Mouse (Mus musculus) kidney, postnatal 10 days (tissue): Measurements from ENCODE around the gene Lgr5.

ENCODE experiments used
- DNase-seq: peaks from one replicate; pipeline ENCODE4 v3.0.0; 2021; ENCODE audit warnings: mixed read lengths

Lgr5 gene

DNA sequence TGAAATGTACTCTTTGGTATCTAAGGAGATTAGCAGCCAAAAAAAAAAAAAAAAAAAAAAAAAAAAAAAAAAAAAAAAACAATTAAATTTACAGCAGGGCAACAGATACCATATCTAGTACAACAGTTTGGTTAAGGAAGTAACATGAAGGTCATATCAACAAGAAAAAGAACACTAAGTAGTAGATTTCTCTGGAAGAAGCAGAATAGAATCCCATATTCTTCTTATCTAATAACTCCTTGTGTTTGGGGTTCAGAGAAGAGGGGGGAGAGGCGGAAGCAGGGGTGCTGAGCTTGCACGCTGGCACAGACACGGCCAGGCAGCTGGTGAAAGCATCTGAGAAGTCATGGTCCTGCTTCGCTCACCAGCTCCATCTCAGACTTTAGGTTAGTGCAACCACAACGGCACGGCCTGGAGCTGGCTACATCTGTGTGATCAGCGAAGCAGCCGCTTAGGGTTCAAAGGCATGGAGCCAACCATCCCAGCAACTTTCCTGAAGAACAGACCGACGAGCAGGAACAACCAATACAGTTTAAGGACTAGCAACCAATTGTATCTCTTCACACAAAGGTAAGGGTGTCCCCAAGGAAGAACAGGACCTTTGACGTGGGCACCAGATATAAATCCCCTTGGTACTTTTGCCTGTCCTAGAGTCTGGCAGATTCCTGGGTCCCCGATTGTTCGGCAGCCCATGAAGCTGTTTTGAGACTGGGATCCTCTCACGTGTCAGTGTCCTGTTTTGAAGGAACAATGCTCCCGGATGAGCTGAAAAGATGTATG, 17.7 kb downstream of the Lgr5 start, which contains the start of gene A930009A15Rik:
TSS of gene A930009A15Rik (plus strand) at position 275 of the 780 bp plus-strand sequence.
- no peak for DNase-seq

DNA sequence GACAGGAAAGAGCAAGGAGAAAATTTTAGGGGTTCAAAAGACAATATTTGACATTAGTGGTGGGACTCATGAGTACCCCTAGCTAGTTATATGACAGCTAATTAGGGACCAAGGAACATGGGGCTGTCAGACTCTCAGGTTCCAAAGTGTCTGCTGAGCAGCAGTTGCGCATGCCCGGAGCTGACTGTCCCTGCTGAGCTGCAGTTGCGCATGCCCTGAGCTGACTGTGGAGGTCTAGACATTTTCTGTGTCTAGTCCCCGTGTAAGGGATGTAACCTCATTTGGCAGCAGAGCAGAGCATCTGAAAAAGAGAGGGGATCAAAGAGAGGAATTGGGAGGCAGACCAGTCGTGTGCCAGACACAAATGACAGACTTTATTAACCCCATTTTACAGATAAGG, 23.6 kb downstream of the Lgr5 start:
- DNase-seq = no peak

DNA sequence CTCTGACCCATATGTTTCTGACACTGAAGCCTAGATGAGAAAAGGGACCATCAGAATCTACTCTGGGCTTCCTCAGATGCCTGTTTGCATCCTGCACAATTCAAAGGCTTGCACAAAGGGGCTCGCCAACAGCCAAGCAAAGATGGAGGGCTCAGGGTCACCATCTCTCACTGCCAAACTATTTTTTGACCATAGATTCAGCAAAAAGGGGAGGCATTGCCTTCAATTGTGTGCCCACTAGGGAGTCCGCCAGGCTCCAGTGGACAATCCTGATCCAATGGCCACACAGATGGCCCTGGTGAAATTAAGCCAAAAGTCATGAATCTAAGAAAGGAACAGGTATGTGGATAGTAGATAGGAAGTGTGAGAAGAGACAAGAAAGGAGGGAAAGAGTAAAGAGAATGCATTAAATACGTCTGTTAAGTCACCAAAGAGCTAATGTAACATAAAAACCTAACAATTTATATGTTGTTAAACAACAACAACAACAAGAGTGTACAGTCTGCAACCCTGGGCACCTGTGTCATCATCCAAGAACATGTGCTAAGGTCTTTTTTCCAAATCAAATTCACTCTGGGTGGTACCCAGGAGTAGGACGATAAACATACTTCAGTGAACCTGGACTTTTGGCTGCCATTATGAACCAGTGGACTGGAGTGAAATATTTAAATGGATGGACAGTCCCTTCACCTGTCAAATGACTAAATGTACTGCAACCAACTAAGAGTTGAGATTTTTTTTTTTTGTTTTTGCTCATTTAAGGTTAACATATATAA, 24.5 kb downstream of the Lgr5 start:
- DNase-seq = no peak

DNA sequence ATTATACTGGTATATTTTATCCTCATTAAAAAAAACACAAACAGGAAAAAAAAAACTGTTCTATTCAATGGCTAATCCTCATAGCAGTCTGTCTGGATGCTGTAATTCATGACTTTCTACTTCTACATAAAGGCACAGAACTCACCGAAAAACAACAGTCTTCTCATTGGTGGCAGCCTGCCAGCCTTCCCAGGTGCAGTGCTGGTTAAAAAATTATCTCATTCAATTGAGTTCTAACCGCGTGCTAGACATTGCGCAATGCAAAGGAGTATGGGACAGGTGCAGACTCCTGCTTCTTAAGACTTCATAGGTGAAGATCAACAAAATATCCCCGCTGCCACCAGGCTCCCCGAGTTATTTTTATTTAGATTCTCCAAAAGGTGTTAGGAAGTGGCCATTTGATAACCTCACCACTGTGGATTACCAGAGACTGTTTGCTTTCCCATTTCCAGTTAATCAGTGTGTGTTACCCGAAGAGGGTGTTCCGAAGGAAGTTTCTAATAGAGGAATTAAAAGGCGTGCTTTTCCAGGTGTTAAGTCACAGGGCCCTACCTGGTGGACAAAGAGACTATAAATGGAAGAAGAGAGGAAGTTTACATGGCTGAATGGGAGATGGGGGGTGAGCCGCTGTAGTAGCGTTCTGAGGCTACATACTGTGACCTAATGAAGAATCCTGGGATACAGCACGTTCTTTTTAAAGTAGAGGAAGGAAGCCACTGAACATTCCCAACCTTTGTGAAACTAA, 26.3 kb downstream of the Lgr5 start:
- DNase-seq = peak; percentile 53

DNA sequence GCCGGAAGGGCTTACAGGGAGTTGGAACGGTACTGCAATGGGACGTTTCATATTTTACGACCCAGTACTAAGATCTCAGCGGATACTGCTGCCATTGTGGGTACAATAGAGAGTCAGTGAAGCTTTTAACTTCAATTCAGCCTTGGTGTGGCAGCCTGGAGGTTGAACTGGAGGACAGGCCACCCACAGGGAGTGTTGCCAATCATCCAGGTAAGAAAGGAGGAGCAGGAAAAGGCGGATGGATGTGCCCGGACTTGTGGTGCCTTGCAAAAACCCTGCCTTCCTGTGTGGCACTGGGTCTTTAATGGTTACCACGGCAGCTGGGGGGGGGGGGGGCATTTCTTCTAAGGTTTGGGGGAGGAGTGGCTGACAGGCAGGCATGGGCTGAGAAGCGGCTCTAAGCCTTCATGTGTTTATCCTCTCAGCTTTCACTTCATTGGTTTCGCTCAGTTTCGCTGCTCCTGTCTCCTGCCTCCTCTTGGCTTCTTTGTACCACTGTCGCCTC, 30.8 kb downstream of the Lgr5 start:
- no peak for DNase-seq

DNA sequence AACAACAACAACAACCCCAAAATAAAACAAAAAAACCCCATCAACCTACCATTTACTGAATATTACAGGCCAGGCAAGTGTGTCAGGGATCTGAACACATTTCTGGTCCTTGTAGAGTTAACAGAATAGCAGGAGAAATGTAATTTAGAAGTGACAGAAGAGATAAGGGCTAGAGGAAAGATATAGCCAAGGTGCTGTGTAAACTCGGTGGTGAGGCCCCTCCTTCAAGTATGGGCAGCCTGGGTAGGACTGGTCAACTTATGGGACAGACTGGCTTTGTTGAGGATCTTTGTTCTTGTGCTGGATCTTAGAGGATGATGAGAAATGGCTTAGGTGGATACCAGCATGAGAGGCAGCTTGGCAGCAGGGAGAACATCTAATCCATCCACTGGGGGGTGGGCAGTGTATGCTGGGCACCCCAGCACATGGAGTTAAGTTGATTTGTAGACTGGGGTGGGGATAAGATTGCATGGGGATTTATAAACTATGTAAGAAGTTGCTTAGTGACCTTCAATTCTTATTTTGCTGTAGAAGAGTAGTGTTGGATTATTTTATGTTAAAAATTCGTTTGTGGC, 32.3 kb downstream of the Lgr5 start:
- no peak for DNase-seq

DNA sequence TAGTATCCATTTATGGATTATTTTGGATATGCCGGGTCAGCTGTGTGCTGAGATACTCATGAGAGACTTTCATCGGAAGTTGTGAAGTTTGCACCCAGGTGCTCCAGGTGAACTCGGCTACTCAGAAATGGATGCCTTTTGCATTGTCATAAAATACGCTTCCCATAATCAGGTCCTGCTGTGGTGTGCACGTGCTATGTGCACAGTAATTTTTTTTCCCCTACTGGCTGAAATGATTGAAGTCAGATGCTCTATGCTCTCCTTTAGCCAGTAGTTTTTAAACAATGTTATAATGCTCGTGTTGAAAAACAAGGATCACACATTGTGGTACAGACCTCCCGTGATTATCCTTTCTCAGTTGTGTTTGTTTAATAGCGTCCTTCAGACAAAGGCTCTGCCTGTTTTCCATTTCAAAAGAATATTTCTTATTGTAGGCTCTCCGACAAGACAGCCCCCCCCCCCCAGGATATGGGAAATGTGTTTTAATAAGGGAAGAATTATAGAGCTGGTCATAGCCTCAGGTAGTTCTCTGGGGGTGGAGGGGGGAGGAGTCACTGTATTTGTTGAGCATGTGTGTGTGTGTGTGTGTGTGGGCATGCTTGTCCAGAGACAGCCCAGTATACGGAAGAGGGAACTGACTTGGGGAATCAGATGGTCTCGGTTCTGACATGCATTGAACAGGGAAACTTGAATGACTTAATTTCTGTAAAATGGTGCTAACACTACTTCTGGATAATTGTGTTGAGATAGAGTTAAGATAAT, 34.0 kb downstream of the Lgr5 start:
- DNase-seq = no peak

DNA sequence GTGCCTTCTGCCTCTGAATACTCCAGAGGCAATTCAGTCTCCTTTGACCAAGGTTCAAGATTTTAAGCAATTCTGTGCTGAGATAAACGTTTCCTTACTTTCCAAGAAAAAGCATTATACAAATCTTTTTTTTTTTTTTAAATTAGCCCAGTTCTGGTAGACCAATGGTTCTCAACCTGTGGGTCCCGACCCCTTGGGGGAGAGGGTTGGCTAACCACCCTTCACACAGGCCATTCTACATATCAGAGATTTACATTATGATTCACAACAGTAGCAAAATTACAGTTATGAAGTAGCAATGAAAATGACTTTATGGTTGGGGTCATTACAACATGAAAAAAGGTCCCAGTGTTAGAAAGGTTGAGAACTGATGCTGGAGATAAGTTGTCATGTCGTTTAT, 36.5 kb downstream of the Lgr5 start:
- DNase-seq = no peak

DNA sequence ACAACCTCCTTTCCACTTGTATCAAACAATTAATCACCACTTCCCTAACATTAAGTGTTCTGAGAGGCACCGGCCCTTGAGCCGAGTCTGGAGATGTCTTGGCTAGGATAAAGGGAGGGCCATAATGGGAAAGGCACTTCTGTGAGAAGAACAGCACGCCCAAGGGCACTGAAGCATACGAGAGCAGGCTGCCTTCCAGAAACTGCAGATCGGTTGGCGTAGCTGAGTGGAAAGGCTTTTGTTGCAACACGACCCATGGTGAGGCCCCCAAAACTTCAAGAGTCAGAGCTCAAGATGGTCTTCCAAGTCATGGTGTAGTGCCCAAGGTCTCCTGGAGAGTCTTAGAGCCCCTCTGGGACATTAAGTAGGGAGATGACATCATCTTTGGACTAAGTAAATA, 37.3 kb downstream of the Lgr5 start:
- DNase-seq = peak; percentile 10

DNA sequence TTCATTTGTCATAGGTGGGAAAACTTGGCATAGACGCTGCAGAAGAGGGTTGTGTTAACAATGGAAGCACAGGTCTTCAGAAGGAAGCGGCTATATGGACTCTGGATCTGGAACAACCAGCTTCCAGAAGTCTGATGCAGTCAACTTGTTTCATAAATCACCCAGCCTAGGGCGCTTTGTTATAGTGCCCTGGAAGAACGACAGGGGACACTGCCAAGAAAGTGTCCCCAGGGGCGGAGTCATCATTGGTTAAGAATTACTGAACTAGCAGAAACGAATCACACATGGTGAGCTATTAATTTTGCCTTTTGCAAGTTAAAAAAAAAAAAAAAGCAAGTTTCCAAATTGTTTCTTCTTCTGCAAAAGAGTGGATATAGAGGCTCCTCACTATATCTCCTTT, 44.7 kb downstream of the Lgr5 start:
- DNase-seq = no peak

DNA sequence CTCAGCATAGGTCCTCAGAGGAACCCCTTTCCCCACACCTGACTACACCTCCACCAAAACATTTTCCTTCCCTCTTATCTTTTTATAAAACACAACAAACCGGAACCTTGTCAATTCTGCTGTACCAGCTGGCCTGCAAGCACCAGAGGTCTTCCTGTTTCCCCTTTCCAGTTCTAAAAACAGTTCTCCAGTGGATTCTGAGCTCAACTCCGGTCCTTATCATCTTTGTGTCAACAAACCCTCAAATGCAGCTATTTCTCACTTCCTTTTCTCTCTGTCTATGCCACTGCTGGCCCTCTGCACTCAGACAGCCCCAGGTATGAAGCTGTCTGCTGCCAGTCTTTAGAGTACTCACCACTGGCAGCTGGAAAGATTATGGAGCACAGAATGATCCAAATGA, 56.8 kb downstream of the Lgr5 start:
- DNase-seq = no peak

DNA sequence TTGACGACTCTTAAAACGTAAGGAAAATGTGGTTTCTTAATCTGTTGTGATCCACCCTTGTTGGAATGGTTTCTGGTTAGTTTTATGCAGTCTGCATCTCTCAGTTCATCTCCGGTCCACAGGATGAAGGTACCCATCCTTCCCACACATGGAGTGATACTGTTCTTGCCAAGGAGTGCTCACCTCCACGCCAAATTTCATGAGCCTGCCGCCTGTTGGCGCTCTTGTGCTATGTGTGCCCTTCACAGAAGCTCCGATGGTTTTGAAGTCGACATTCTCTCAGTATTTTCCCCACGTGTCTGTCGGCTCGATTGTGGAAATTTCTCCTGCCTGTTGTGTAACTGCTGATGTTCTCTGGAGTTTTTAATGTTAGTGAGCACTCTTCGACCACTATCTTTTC, 57.8 kb downstream of the Lgr5 start:
- DNase-seq = no peak

DNA sequence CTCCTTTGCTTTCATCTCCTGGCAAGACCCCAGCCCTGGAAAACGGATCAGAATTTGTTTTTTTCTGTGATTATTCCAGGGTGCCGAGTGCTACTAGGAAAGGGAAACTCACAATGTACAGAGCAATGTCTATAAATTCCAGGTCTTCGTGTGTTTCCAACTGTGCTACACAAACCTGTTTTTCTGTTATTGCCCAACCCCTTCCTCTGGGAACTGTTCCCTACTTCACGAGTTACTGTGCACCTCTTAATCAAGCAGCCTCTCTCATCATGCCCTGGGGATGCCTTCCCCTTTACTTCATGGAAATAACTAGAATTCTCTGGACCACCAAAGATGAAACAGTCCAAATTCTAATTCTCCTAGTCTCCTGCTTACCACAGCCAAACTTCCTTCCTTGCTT, 58.7 kb downstream of the Lgr5 start:
- no peak for DNase-seq

DNA sequence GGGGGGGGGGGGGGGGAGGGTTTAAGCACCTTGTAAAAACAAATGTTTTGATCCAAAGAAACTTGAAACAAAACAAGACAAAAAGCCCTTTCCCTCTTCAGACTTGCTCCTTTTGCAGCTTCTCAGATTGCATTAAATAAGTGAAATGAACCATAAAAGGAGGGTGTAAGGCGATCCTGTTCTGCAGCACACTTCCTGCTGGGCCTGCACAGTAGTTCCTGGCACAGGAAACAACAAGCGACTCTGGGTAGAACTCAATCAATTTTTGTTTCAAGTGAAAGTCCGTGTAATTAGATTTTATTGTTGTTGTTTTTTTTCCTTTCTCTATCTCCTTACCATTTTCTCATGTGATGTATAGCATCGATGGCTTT, 66.5 kb downstream of the Lgr5 start:
- no peak for DNase-seq

DNA sequence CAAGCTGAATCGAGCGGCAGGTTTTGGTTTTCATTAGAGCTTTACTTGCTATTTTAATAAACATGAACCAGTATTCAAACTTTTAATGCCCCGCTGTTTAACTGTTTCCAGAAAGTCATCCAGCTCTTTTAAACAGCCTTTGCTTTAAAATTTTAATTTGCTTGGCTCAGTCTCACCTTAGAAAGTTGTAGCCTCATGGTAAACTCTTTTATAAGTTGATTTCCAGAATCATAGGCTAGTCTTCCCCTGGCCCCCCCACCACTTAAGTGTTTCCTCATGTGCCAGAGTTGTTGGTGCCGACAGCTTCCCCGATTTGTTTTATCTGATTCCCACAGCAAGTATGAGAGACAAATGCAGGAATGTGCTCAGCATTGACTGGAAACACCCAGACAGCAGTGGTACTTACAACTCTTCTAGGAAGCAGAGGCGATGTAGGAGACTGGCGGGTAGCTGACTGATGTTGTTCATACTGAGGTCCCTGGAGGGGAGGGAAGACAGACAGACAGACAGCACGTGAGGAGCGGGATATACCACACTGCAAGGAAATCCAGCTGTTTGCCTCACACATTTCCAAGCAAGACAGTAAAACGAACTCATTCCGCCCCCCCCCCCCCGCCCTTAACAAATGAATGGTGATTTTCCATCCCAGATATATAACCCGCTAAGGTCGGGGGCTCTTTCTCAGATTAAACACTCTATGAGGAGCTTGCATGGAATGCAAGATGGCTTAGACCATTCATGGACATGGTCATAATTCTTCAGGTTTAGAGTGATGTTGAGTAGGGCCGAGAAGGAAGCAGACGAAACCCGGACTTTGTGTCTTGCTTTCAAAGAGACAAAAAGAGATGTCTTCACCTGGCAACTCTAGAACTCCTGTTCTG, 67.1 kb downstream of the Lgr5 start:
- no peak for DNase-seq

DNA sequence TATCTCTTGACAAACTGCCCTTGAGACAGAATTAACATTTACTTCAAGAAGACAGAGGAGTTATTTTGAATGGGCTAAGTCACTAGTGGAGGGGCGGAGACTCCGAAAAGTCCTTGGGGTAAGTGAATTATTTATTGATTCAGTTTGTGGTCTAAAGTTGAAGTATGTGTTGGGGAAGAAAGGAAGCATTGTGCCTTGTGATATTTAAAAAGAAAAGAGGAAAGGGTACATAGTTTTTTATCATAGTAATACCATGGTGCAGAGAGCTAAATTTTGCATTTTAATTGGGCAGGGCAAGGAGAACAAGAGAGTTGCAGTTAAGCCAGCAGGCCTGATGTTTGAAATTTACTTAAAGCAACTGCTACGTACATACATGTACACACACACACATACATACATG, 68.7 kb downstream of the Lgr5 start:
- no peak for DNase-seq

DNA sequence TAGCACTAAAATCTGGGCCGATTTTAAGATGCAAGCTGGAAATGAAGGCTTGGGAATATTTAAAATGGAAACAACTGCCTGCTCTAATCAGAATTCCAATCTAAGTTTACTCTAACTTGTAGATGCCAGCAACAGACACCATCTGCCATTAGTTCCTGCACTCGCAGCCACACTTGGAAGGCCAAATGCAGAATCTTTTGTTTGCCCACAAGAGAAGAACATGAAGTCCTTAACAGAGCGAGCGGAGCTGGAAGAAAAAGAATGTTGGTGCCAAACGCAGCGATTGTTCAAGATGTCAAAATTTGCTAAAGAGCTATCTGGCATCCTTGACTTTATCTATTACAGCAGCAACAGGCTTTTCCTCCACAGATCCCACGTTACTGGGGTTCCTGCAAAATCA, 72.1 kb downstream of the Lgr5 start:
- DNase-seq = no peak

DNA sequence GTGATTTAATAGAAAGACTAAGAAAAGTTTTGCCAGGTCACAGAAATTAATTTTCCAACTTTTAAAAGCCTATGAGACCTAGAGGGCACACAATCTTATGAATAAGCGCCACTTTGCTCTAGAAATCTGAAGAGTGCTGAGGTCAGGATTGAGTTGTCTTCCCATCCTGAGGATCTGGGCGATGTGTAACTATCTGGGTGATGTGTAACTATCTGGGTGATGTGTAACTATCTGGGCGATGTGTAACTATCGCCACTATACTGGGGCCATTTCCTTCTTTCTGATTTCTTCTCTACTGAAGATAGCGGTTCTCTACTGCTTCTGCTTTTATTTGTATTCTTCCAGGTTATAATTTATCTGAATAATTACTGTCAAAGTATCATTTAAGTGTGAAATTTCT, 76.6 kb downstream of the Lgr5 start:
- DNase-seq = peak; percentile 20

DNA sequence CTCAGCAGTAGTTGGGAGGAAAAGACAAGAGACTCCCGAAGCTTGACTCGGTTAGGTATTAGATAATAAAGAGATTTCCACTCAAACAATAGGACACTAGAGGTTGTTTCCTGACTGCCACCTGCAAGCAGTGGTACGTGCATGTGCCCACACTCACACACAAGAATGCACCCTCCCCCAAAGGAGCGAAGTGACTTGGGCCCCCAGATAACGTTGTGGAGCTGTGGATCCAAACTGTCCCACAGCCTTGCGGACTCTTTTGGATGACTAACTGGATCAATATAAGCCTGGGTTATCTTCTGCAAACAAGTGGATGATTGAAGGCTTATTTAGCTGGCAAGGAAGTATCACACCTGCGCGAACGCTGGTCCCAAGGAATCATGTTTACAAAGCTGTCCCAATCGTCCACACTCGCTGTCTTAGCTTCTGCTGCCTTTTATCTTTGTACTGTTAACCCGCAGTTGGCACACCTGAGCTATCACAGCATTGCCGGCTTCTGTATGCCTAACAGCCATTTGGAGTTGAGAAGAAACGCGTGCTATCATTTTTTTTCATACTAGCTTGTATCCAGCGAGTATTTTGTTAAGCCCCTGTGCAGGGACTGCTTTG, 81.8 kb downstream of the Lgr5 start:
- no peak for DNase-seq

DNA sequence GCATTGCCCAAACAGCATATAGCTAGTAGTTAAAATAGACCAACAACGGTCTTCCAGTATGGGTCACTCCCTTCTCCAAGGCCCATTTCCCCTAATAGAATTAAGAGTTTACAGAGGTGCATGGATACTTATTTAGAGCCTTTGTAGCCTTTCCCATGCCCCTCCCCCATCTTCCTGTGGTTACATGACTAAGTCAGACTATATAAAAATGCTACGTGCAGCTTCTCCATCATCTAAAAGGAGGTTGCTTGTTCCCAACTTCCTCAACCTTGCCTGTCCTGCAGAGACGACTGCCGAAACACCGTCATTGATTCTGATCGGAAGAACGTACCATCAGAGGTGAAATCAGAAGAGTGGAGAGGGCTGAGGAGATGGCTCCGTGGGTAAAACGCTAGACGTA, 82.4 kb downstream of the Lgr5 start:
- no peak for DNase-seq

DNA sequence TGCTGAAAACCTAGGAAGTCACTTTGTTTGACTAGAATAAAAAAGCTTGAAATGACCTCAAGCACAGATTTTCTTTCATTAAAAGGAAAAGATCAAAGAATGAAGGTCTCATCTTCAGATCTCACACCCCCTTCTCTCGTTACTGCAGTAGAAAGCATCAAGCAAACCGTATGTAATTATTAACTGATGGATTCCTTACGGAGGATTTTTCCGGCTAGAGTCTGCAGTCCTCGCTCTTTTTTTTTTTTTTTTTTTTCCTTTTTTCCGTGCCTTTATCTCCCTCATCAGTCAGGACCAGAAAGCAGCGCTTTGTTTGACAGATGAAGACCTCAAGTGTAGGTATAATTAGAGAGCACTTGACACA, 93.8 kb downstream of the Lgr5 start:
- no peak for DNase-seq
